Mouse (Mus musculus): ENCODE results near the gene Chd2. TPM values are rescaled to one million over a fixed set of nuclear protein-coding genes. Genes with fewer than 3 reads are reported as not detected.
"Not testable (repeated sequence)": the region's sequence is repeated elsewhere in the genome, so short reads cannot be mapped to it uniquely, and the experiment has no call there.

The Chd2 gene
- polyA plus RNA-seq, 1 experiment from 2014 or later, result 49.8 TPM

DNA sequence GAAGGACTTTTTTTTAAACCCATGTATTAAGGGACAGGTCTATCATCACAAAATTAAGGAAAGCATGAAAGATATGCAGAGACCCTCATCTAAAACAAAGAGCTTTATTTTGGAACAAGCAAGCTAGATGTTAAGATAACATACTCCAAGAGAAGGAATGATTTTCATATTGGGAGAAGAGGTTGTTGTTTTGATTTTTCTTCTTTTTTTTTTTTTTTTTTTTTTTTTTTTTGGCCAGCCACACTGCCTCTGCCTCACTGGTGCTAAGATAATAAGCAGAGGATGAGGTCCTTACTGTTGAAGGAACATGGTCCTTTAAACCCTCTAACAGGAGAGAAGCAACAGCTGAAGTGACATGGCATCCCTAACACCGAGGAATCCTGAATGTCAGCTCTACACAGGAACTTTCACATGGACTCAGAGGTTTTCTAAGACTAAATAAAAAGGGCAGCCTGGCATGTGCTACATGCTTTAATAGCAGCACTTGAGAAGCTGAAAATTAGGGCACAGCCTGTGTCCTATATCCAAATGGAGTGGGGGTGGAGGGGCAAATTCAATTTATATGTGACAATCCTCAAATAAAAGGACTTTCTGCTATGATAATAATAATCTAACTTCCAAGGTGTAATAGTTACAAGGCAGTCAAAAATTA lies 17.9 kb downstream of the Chd2 start:
- Histone ChIP-seq H3K4me1 (ENCODE audit: control insufficient read depth, insufficient read depth, low read length) (peaks cover 11% of the 10 kb centered on the region; the same call in 1 of the 2 replicates), H3K27ac (replicated peaks; ENCODE audit: low read depth, low read length) (peak overlapping the region; percentile 55; the same call in 1 of the 2 replicates), H3K4me3 (replicated peaks; ENCODE audit: low read depth, low read length) (no peak overlapping the region), H3K36me3 (ENCODE audit: control insufficient read depth, insufficient read depth, low read length) (peaks cover 8% of the 10 kb centered on the region), H3K9me3 (ENCODE audit: control insufficient read depth, low read length) (no peaks in the 10 kb centered on the region), H3K9ac (replicated peaks; ENCODE audit: low read length) (no peak overlapping the region), H3K4me2 (ENCODE audit: low read length) (no peak overlapping the region), H3K27me3 (ENCODE audit: control insufficient read depth, insufficient read depth, low read length) (no peaks in the 10 kb centered on the region)
- 88% methylated on average over 1 of the region's 1 CpGs for WGBS
- ATAC-seq (ENCODE audit: low FRiP score, low TSS enrichment) (no peak), DNase-seq (no peak)

DNA sequence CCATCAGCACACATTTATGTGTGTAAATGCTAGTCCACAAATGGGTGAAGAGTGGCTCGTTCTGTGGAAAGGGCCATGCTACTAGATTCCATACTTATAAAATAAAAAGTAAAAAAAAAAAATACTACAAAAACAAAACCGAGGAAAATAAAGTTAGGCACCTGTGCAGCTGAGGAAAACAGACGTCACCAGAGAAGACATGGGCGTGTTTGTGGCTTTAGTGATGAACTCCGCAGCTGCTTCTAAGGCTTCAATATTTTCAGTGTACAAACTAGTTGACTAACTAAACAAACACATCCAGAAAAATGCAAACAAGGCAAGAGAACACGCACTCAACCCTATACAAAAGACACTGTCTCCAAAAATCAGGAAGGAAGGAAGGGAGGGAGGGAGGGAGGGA lies 18.4 kb downstream of the Chd2 start:
- Histone ChIP-seq H3K4me2 (ENCODE audit: low read length) (no peak overlapping the region), H3K27ac (replicated peaks; ENCODE audit: low read depth, low read length) (no peak overlapping the region), H3K9me3 (ENCODE audit: control insufficient read depth, low read length) (no peaks in the 10 kb centered on the region), H3K36me3 (ENCODE audit: control insufficient read depth, insufficient read depth, low read length) (peaks cover 10% of the 10 kb centered on the region), H3K4me3 (replicated peaks; ENCODE audit: low read depth, low read length) (no peak overlapping the region), H3K4me1 (ENCODE audit: control insufficient read depth, insufficient read depth, low read length) (peaks cover 11% of the 10 kb centered on the region; the same call in 1 of the 2 replicates), H3K9ac (replicated peaks; ENCODE audit: low read length) (no peak overlapping the region), H3K27me3 (ENCODE audit: control insufficient read depth, insufficient read depth, low read length) (no peaks in the 10 kb centered on the region)
- ATAC-seq (ENCODE audit: low FRiP score, low TSS enrichment) (no peak), DNase-seq (no peak)
- 90% methylated on average over 6 of the region's 6 CpGs for WGBS

- DNase-seq, result peak; percentile 29
- no peaks in the 10 kb centered on the region for H3K27me3 ChIP-seq (ENCODE audit: control insufficient read depth, insufficient read depth, low read length)
- peaks cover 12% of the 10 kb centered on the region for H3K36me3 ChIP-seq (ENCODE audit: control insufficient read depth, insufficient read depth, low read length)
- no peak overlapping the region for H3K9ac ChIP-seq (replicated peaks; ENCODE audit: low read length)
- H3K4me2 ChIP-seq (ENCODE audit: low read length), result no peak overlapping the region
- H3K4me3 ChIP-seq (replicated peaks; ENCODE audit: low read depth, low read length), result no peak overlapping the region
- ATAC-seq (ENCODE audit: low FRiP score, low TSS enrichment), result no peak
- peak overlapping the region; percentile 65 for H3K27ac ChIP-seq (replicated peaks; ENCODE audit: low read depth, low read length)
- no peaks in the 10 kb centered on the region for H3K9me3 ChIP-seq (ENCODE audit: control insufficient read depth, low read length)
- H3K4me1 ChIP-seq (ENCODE audit: control insufficient read depth, insufficient read depth, low read length), result peaks cover 11% of the 10 kb centered on the region; the same call in 1 of the 2 replicates
- WGBS, result 78% methylated on average over 11 of the region's 11 CpGs
These were observed 20.1 kb downstream of the Chd2 start for GRCm38 (mm10) chr7:73521277-73522193.

GRCm38 (mm10) chr7:73520231-73520630 lies 21.4 kb downstream of the Chd2 start:
- no peak overlapping the region for H3K27ac ChIP-seq (replicated peaks; ENCODE audit: low read depth, low read length)
- no peak overlapping the region for H3K9ac ChIP-seq (replicated peaks; ENCODE audit: low read length)
- H3K36me3 ChIP-seq (ENCODE audit: control insufficient read depth, insufficient read depth, low read length), result peaks cover 22% of the 10 kb centered on the region
- DNase-seq (no peak), ATAC-seq (ENCODE audit: low FRiP score, low TSS enrichment) (no peak)
- H3K27me3 ChIP-seq (ENCODE audit: control insufficient read depth, insufficient read depth, low read length), result no peaks in the 10 kb centered on the region
- WGBS, result 87% methylated on average over 10 of the region's 10 CpGs
- H3K9me3 ChIP-seq (ENCODE audit: control insufficient read depth, low read length), result no peaks in the 10 kb centered on the region
- peaks cover 11% of the 10 kb centered on the region; the same call in 1 of the 2 replicates for H3K4me1 ChIP-seq (ENCODE audit: control insufficient read depth, insufficient read depth, low read length)
- H3K4me3 ChIP-seq (replicated peaks; ENCODE audit: low read depth, low read length), result no peak overlapping the region
- no peak overlapping the region for H3K4me2 ChIP-seq (ENCODE audit: low read length)

DNA sequence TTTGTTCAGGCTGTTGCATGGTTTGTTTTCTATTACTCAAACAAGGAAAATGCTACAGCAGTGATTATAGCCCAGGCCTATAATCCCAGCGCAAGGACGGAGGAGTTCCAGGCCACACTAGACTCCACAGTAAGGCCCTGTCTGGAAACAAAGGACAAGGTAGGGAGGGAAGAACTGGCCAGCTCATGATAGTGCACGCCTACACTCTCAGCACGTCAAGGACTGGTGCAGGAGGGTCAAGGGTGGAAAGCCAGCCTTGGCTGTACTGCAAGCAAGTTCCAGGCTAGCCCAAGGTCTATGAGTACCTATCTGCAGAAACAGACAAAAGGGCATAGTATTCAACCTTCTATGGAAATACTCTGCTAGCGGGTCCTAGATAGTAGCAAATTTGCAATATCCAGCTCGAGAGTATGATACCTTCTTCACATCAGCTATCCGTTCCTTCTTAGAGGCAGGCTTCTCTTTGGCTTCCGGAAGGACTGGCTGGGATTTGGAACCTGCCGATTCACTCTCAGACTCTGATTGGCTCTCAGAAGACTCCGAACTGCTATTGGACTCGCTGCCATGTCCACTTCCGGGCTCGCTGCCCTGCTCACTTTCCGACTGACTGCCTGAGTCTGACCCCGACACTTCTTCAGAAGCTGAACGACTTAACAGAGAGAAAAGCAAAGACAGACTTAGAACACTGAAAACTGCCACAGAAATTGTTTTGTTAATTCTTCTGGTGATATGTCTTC lies 22.4 kb downstream of the Chd2 start:
- no peaks in the 10 kb centered on the region for H3K9me3 ChIP-seq (ENCODE audit: control insufficient read depth, low read length)
- H3K4me2 ChIP-seq (ENCODE audit: low read length), result no peak overlapping the region
- DNase-seq (no peak), ATAC-seq (ENCODE audit: low FRiP score, low TSS enrichment) (no peak)
- peaks cover 32% of the 10 kb centered on the region for H3K36me3 ChIP-seq (ENCODE audit: control insufficient read depth, insufficient read depth, low read length)
- H3K4me1 ChIP-seq (ENCODE audit: control insufficient read depth, insufficient read depth, low read length), result peaks cover 5% of the 10 kb centered on the region; the same call in 1 of the 2 replicates
- no peaks in the 10 kb centered on the region for H3K27me3 ChIP-seq (ENCODE audit: control insufficient read depth, insufficient read depth, low read length)
- no peak overlapping the region for H3K27ac ChIP-seq (replicated peaks; ENCODE audit: low read depth, low read length)
- no peak overlapping the region for H3K9ac ChIP-seq (replicated peaks; ENCODE audit: low read length)
- H3K4me3 ChIP-seq (replicated peaks; ENCODE audit: low read depth, low read length), result no peak overlapping the region
- 93% methylated on average over 16 of the region's 16 CpGs for WGBS

- peaks cover 37% of the 10 kb centered on the region for H3K36me3 ChIP-seq (ENCODE audit: control insufficient read depth, insufficient read depth, low read length)
- not testable (repeated sequence) for ATAC-seq (ENCODE audit: low FRiP score, low TSS enrichment); H3K9me3 ChIP-seq (ENCODE audit: control insufficient read depth, low read length); H3K4me1 ChIP-seq (ENCODE audit: control insufficient read depth, insufficient read depth, low read length); H3K4me3 ChIP-seq (replicated peaks; ENCODE audit: low read depth, low read length); H3K4me2 ChIP-seq (ENCODE audit: low read length); H3K27ac ChIP-seq (replicated peaks; ENCODE audit: low read depth, low read length); H3K9ac ChIP-seq (replicated peaks; ENCODE audit: low read length); H3K27me3 ChIP-seq (ENCODE audit: control insufficient read depth, insufficient read depth, low read length); DNase-seq
- WGBS, result 90% methylated on average over 6 of the region's 6 CpGs
These were observed 23.2 kb downstream of the Chd2 start for GRCm38 (mm10) chr7:73518373-73518980.

- Histone ChIP-seq H3K9me3 (ENCODE audit: control insufficient read depth, low read length) (no peaks in the 10 kb centered on the region), H3K4me3 (replicated peaks; ENCODE audit: low read depth, low read length) (no peak overlapping the region), H3K36me3 (ENCODE audit: control insufficient read depth, insufficient read depth, low read length) (peaks cover 37% of the 10 kb centered on the region), H3K27me3 (ENCODE audit: control insufficient read depth, insufficient read depth, low read length) (no peaks in the 10 kb centered on the region), H3K27ac (replicated peaks; ENCODE audit: low read depth, low read length) (no peak overlapping the region), H3K4me1 (ENCODE audit: control insufficient read depth, insufficient read depth, low read length) (peaks cover 5% of the 10 kb centered on the region; the same call in 1 of the 2 replicates), H3K9ac (replicated peaks; ENCODE audit: low read length) (no peak overlapping the region), H3K4me2 (ENCODE audit: low read length) (no peak overlapping the region)
- DNase-seq (no peak), ATAC-seq (ENCODE audit: low FRiP score, low TSS enrichment) (no peak)
- WGBS, result 60% methylated on average over 1 of the region's 1 CpGs
These were observed 24.1 kb downstream of the Chd2 start for GRCm38 (mm10) chr7:73517432-73518054.

GRCm38 (mm10) chr7:73516820-73517219 lies 24.8 kb downstream of the Chd2 start:
- no peak overlapping the region for H3K27ac ChIP-seq (replicated peaks; ENCODE audit: low read depth, low read length)
- peaks cover 5% of the 10 kb centered on the region; the same call in 1 of the 2 replicates for H3K4me1 ChIP-seq (ENCODE audit: control insufficient read depth, insufficient read depth, low read length)
- H3K27me3 ChIP-seq (ENCODE audit: control insufficient read depth, insufficient read depth, low read length), result no peaks in the 10 kb centered on the region
- H3K4me2 ChIP-seq (ENCODE audit: low read length), result no peak overlapping the region
- peaks cover 42% of the 10 kb centered on the region for H3K36me3 ChIP-seq (ENCODE audit: control insufficient read depth, insufficient read depth, low read length)
- no peaks in the 10 kb centered on the region for H3K9me3 ChIP-seq (ENCODE audit: control insufficient read depth, low read length)
- ATAC-seq (ENCODE audit: low FRiP score, low TSS enrichment) (no peak), DNase-seq (peak; percentile 35)
- H3K4me3 ChIP-seq (replicated peaks; ENCODE audit: low read depth, low read length), result no peak overlapping the region
- 51% methylated on average over 5 of the region's 5 CpGs for WGBS
- no peak overlapping the region for H3K9ac ChIP-seq (replicated peaks; ENCODE audit: low read length)

Data from midbrain, embryonic 14.5 days (tissue).